Mouse (Mus musculus): Measurements from ENCODE around the gene Nifk.

The Nifk gene

DNA sequence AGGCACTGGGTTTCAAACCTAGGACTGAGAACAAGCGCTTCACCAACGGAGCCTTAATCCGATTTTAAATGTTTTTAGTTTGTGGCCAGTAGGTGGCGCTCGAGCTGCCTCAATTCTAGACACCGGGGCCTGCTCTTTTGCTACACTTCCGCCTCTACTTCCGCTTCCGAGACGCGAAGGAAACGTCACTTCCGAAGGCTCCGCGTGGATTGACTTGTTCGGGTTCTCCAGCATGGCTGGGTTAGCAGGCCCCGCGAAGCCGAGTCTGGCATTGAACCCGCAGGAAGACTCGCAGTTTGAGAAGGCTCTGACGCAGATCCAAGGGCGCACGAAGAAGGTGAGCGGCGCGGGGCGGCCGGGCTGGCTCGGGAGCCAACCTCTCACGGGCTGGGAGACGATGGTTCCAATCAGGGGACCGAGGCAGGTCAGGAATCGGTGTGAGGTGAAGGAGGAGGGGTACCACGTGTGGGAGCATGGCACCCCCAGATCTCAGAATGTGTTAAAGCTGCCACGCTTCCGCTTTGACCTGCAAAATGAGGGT, at the start of gene Nifk:
Gene Nifk, plus strand, starts transcription at position 179 of the 541 bp plus-strand sequence.
- peak; percentile 92 to 93 for DNase-seq (ENCODE audit: low spot score in 2 of 2)

DNA sequence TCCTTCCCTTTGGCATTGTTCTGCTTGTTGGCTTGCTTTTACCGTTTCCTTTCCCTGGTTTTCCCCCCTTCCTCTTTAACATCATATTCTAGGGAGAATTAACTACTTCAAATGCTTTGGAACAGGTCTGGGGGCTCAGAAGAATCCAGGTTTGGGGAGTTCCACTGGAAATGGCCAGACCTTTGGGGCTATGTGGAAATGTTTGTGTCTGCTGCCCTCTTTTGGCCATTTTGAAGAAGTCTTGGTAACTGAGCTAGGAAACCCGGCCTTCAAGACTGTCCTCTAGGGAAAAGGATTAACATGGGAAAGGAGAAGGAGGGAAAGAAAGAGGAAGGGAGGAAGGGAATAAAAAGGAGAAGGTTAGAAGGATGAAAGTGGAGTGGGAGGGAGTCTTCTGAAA, 46.5 kb upstream of the Nifk start:
- DNase-seq (ENCODE audit: low spot score in 2 of 2): no peak

DNA sequence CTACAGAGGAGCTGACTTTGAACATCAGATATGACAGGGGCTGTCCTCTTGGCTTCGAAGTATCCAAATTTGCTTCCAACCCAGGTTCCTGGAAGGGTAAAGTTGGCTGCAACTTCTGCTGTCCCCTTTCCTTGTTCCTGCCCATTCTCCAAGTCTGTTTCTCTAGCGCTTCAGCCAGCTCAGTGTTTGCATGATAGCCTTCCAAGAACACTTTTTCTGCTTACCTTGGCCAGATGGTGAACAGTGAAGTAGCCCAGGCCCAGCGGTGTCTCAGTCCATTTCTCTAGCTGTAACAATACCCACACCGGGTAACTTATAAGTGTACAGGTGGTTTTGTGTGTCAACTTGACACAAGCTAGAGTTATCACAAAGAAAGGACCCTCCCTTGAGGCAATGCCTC, 29.3 kb upstream of the Nifk start:
- no peak for DNase-seq (ENCODE audit: low spot score in 2 of 2)

DNA sequence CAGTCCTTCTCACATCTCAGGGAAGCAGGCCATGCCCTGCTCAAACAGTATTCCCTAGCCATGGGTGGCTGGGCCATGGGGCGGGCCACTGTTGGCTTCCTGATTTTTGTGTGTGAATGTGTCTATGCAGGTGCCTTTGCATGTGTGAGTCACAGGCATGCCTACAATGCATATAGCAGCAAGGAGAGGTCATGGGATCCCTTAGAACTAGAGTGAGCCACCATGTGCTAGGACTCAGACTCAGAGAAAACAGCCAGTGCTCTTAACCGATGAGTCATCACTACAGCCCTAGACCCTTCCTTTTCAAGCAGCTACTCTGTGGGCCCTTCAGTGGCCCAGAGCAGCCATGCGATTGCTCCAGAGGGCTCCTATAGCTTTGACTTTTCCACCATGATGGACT, 27.4 kb upstream of the Nifk start:
- no peak for DNase-seq (ENCODE audit: low spot score in 2 of 2)

DNA sequence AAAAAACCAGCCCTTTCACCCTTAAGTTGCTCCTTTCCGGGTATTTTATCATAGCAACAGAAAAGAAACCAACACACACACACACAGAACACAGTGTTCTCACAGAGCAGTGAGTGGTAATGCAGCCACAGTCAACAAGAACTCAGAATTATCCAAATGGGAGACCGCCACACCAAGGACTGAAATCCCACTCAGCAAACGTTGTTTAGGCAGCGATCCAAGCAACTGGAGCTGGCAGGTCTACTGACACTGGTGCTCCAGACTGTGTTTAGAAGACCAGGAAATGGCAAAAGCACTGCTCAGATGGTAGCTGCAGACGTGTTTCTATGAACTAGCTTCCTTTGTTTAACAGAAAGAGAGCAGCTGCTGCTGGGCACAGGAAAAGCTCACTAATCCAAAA, 26.8 kb upstream of the Nifk start:
- DNase-seq (ENCODE audit: low spot score in 2 of 2): no peak

DNA sequence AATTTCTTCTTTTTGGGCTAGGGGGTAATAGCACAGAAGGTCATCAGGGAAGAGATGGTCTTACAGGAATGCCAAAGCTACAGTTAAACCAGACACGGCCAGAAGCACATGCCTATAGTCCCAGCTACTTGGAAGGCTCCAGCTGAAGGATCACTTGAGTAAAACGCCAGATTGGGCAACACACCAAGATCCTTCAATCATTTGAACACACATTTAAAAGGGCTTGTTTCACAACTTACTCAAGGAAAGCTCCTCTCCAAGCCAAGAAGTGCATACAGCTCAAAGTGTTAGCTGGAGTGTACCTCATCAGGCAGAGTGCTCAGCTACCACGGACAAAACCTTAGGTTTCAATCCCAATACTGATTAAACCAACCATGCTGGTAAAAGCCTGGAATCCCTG, 25.0 kb upstream of the Nifk start:
- DNase-seq (ENCODE audit: low spot score in 2 of 2): no peak

DNA sequence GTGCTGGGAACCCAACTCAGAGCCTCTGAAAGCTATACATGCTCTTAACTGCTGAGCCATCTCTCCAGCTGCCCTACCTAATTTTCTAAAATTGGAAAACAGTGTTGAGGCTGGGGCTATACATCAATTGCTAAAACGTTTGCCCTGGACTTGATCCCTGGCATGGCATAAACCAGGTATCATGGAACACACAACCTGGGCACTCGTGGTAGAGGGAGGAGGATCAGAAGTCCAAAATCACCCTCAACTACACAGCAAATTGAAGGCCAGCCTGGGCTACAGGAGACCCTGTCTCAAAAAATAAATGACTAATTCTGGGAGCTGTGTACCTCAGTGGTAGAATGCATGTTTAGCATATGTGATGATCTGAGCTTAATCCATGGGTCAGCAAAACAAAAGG, 23.9 kb upstream of the Nifk start:
- no peak for DNase-seq (ENCODE audit: low spot score in 2 of 2)

DNA sequence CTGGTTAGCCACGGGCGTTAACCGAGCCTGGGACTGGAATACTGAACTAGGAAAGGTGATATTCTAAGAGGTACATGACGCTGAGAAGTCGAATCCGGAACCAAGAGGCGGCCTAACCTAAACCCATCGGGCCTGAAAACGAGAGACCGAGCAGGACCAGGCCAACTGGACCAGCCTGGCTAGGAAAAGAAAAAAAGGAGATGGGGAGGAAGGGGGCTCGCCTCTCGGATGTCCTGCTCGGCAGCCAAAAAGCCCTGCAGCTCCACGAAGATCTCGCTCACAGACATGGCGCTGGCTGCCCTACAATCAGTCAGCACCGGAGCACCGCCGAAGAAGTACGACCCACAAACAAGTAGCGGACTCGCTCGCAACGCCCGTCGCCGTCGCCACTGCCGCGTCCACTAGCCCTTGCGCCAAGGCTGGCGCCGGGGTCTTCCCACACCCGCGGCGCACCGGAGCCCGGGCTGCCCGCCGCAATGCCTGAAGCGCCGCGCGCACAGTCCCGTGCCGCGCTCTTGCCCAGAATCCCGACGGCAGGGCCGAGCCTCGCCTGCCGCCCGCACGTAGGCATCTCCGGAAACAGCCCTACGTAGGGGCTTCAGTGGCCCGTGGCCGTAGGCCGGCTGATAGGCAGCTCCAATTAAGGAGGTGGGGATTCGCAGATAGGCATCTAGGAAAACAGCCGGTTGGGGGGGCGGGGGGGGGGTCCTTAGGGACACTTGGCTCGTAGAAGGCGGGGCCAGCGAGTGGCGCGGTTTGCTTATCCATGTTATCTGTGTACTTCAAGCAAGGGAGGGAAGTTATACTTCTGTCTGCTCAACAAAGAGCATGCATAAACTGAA, 10.6 kb upstream of the Nifk start:
- peak; percentile 82 to 89 for DNase-seq (ENCODE audit: low spot score in 2 of 2)

DNA sequence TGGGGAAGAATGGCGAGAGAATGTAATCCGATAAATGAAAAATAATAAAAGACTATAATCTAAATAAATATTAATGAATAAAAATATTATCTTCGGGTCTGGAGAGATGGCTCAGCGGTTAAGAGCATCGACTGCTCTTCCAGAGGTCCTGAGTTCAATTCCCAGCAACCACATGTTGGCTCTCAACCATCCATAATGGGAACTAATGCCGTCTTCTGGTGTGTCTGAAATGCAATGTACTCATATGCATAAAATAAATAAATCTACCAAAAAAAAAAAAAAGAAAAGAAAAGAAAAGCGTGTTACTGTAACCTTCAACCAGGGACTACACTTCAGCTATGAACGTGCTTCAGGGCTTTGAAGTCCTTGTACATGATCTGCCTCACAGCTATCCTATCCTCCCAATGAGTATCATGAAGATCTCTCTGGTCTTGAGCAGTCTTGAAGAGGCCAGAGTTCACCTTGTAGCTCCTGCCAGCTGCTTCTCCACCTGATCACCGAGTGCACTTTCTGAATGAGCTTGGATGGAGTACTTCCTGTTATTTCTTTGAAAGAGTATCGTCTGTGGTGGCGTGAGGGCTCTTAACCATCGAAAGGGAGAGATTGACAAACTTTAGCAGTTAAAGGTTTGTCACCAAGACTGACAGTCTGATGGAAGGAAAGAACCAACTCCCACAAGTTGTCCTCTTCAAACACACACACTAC, 9.9 kb upstream of the Nifk start, which contains the start of gene Tsn:
Gene Tsn, minus strand, starts transcription at position 118 of the 705 bp plus-strand sequence.
- no peak for DNase-seq (ENCODE audit: low spot score in 2 of 2)

DNA sequence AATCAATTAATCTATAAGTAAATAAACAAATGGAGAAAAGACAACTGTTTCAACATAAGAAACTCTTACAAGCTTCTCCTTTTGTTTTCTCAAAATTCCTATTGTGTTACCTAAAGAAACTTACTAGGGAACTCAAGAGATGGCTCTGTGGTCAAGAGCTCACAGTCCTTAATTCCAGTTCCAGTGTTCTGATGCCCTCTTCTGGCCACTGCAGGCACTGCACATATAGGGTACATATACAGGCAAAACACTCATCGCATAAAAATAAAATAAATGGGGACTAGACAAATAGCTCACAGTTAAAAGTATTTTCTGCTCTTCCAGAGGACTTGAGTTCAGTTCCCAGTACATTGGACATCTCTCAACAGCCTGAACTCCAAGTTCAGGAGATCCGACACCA, 943 bp upstream of the Nifk start:
- DNase-seq (ENCODE audit: low spot score in 2 of 2): no peak

DNA sequence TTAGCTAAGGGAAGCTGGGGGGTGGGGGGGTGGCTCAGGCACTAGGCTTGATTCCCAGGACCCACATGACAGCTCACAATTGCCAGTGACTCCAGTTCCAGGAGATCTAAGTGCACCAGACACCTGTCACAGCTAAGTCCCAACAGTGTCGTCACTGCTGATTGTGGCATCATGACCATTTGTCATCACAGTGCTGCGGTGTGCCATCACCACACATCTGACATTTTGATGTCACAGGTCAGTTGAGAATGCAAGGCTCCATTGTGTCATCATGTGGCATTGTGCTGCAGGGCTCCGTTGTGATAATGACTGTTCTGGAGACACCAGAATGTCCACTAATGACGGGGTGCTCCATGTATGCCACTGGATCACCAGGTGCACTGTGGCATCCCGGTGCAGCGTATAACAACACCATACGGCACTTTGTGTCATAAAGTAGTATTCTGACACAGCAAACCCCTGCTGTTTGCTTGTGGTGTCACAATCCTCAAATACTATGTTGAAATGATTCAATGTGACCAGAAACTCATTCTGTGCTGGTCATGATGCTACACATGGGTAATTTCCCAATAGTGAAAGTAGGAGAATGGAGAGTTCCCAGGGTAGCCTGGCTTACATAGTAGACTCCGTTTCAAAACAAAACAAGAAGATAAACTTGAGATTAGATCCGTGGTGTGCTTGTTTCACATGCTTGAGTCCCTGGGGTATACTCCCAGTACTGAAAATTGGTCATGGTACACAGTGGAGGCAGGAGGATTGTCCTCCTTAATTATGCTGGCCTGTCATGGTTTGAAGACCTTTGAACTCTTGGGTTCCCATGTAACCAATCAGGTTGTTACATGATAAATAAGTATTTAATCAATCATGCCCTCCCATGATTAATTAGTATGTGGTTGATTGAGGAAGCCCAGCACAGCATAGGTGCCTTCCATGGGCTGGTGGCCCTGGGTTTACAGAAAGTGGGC, 13.4 kb downstream of the Nifk start:
- DNase-seq (ENCODE audit: low spot score in 2 of 2): no peak

DNA sequence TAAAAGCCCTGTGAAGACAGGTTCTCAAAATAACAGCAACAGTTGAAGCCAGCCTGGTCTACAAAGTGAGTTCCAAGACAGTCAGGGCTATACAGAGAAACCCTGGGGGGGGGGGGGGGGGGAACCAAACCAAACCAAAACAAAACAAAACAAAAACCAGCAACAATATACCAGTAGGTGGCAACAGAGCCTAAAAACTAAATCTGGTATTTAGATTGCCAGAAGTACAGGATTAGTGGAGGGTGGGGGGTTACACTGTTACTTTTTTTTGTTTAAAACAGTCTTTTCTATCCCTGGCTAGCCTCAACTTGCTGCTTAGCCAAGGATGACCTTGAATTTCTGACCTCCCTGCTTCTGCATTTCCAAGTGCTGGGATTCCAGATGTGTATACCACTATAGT, 14.2 kb downstream of the Nifk start:
- DNase-seq (ENCODE audit: low spot score in 2 of 2): no peak

DNA sequence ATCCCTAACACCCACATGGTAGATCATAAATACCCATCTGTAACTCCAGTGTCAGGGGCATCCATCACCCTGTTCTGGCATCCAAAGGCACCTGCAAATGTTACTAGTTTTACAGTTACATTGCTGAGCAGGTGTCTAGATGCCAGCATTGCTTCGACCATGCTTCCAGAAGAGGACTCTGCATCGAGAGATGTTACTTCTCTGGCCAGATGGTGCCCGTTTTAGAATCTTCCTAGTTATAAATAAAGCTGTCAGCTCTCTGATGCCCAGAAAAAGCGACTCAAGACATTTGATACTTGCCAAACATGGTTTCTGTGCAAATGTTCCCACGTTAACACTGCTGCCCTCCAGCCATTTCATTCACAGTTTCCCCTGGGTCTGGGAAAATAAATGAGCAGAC, 16.3 kb downstream of the Nifk start:
- DNase-seq (ENCODE audit: low spot score in 2 of 2): no peak

DNA sequence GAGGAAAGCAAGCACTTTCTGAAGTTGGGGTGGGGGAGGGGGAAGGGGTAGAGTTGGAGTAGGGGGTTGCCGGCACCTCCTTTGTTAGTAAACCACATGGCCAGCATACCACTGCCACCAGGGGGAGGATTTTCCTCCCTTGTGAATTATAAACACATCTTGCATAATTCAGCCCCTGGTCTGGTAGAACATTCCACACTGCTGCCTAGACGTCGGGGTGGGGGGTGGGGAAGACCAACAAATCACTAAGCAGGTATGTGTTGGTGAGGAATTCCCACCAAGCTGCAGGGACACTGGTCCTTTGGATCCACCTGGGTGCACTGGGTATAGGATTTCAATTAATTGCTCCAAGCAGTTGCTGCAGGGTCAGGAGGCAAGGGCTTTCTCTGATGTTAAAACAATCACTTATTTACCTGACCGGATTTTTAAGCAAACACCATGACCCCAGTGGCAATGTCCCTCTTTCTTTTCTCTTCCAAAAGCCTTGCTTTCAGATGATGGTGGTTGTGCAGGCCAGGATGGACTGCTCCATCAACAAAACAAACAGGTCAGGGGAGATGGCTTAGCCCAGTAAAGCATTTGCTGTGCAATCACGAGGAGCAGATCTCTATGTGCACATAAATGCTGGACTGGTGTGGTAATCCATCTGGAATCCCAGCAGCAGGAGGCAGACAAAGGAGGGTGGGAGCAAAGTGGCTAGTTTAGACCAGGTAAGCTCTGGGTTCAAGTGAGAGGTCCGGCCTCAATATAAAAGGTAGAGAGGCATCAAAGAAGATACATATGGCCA, 22.2 kb downstream of the Nifk start:
- no peak for DNase-seq (ENCODE audit: low spot score in 2 of 2)

DNA sequence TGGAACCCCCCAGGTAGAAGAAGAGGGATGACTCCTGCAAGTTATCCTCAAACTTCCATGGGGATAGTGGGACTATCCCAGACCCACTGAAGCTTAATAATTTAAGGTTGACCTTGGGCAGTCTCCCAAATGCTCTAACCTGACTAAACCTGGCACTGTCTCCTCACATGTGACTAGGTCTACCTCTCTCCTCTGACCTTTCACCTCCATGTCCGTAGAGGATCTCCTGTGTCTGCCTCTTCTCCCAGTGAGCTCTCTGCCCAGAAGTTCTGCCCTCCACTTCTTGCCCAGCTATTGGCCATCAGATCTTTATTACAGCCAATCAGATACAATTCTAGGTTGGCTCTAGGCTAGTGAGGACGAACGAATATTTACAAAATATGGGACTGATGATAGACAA, 28.3 kb downstream of the Nifk start:
- DNase-seq (ENCODE audit: low spot score in 2 of 2): no peak

DNA sequence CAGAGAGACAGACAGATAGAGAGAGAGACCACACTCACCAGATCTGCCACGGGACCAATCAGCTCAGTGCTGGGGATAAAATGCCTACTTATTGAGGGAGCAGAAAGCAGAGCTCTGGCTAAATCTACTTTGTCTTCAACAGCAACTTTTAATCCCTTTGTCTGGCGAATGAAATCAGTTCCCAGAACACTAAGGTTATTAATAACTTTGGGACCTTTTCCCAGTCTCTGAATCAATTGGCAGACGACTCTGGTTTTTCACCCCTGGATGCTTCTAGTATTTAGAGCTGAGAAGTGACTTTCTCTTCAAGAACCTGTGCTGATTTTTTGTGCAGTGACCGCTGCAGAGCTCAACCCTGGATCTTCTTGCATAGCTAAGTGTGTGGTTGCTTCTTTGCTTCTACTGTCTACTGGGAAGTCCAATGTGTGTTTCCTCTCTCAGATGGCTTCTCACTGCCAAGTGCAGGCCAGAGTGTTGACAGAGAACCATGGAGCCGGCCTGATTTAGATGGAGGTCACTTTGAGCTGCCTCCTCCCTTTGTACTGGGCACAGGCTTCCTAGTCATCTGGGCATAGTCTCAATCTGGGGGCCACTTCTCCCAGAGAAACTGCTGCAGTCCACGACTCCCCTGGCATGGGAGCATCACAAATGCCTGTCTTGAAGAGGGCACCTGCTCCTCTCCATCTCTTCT, 37.6 kb downstream of the Nifk start:
- DNase-seq (ENCODE audit: low spot score in 2 of 2): peak; percentile 59 to 73

DNA sequence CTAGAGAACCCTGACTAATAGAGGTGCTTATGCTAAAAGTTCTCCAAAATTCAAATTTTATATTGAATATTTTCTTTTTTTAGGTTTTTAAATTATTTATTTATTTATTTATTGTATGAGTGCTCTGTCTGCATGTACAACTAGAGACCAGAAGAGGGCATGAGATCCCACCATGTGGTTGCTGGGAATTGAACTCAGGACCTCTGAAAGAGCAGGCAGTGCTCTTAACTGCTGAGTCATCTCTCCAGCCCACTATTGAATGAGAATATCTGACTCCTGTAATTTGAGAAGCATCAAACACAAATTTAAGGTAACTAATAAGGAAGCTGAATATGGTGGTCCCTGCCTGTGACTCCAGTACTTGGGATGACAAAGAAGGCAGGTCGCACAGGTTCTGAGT, 46.3 kb downstream of the Nifk start:
- DNase-seq (ENCODE audit: low spot score in 2 of 2): no peak

DNA sequence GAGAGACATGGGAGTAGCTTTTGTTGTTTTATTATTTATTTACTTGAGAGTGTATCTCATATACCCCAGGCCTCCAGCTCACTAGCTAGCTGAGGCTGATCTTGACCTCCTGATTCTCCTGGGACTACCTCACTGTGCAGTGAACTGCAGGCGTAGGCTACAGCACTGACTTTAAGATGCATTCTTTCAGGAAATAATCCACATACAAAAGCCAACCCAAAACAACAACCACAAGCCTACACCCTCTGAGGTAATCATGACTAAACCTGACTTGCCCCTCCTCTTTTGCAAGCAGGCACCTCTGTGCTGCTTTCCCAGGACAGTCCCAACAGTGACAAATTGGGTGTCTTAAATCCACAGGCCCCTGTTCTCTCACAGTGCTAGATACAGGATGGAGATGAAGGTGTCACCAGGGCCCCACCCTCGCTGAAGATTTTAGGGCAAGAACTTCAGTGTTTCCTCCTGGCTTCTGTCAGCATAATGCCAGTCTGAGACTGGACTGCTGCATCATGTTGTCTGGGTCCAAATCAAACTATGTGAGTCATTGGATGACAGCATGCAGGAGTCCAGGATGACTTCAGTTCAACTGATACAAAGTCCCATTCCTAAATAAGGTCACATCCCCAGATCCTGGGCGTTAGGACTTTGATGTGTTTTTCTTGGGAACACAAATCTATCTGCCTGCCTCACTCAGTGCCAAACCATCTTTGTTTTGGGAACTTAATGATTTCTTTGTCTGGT, 47.3 kb downstream of the Nifk start:
- DNase-seq (ENCODE audit: low spot score in 2 of 2): no peak

DNA sequence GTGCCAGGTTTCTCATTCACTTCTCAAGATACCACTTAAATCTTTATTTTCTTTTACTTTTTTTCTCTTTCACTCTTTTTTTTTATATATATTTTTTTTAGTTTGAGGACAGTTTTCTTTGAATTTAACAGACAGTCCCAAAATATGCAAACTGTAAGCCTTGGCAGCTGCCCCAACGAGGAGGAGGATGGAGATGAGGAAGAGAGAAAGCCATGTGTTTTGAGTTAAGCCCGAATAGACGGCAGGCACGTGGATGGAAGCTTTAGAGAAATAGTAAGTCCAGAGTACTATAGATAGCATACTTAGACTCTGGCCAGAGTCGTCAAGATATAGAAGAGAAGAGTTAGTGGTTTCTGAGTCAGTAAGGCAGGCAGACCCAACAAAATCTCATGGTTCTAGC, 56.1 kb downstream of the Nifk start:
- no peak for DNase-seq (ENCODE audit: low spot score in 2 of 2)

All from heart, adult 9 months (tissue).